Mouse (Mus musculus) hindbrain, embryonic 16.5 days (tissue): ENCODE data around the gene Akap13. TPM values are rescaled to one million over a fixed set of nuclear protein-coding genes. Genes with fewer than 3 reads are reported as not detected.

ENCODE experiments used
- ATAC-seq: fragments of 200-750 bp; cut with Nextera tagmentation; 2 replicates; pipeline ENCODE4 v1.8.0; 2017; ENCODE audit warnings: moderate TSS enrichment, moderate library complexity
- H3K27ac ChIP-seq: fragments of 300-500 bp; sonication (generic); 2 replicates; pipeline ENCODE4 v1.5.1; 2014; ENCODE audit warnings: low read depth, mild to moderate bottlenecking, control low read depth, low read length, moderate library complexity
- H3K27me3 ChIP-seq: fragments of 300-500 bp; sonication (generic); replicated peaks from 2 replicates; pipeline ENCODE4 v1.6.1; 2014; ENCODE audit warnings: low read length; ENCODE audit not compliant: control insufficient read depth, insufficient read depth
- H3K36me3 ChIP-seq: fragments of 300-500 bp; sonication (generic); 2 replicates; pipeline ENCODE4 v1.6.1; 2014; ENCODE audit warnings: mild to moderate bottlenecking, low read length, moderate library complexity, mixed read lengths; ENCODE audit not compliant: control insufficient read depth, insufficient read depth
- H3K4me1 ChIP-seq: fragments of 300-500 bp; sonication (generic); 2 replicates; pipeline ENCODE4 v1.6.1; 2014; ENCODE audit warnings: low read depth, low read length; ENCODE audit not compliant: control insufficient read depth, insufficient read depth
- H3K4me2 ChIP-seq: fragments of 300-500 bp; sonication (generic); 2 replicates; pipeline ENCODE4 v1.6.1; 2014; ENCODE audit warnings: mild to moderate bottlenecking, low read length, control low read depth, moderate library complexity
- H3K4me3 ChIP-seq: fragments of 300-500 bp; sonication (generic); 2 replicates; pipeline ENCODE4 v1.5.1; 2014; ENCODE audit warnings: mild to moderate bottlenecking, low read length, control low read depth, moderate library complexity
- H3K9ac ChIP-seq: fragments of 300-500 bp; sonication (generic); 2 replicates; pipeline ENCODE4 v1.6.1; 2014; ENCODE audit warnings: low read depth, mild to moderate bottlenecking, control low read depth, low read length, moderate library complexity
- H3K9me3 ChIP-seq: fragments of 300-500 bp; sonication (generic); 2 replicates; pipeline ENCODE4 v1.6.1; 2014; ENCODE audit warnings: mild to moderate bottlenecking, low read length, moderate library complexity; ENCODE audit not compliant: control insufficient read depth
- WGBS: fragments of 180-500 bp; shearing (Covaris S2); extraction: QIAGEN DNeasy Blood & Tissue Kit; methylation state at CpG from one replicate; pipeline ENCODE4 v1.1.7; 2014; 5-methylcytosine and 5-hydroxymethylcytosine counted together
- polyA plus RNA-seq: library from polyadenylated mRNA; unstranded; fragments of >200 nt; fragmentation: Nextera tagmentation; extraction: Ambion mirVana; gene quantifications from 2 replicates; pipeline ENCODE4 v1.2.1, GENCODE M21; 2015

The Akap13 gene
- polyA plus RNA-seq, 1 experiment from 2014 or later: 13.0 TPM

DNA sequence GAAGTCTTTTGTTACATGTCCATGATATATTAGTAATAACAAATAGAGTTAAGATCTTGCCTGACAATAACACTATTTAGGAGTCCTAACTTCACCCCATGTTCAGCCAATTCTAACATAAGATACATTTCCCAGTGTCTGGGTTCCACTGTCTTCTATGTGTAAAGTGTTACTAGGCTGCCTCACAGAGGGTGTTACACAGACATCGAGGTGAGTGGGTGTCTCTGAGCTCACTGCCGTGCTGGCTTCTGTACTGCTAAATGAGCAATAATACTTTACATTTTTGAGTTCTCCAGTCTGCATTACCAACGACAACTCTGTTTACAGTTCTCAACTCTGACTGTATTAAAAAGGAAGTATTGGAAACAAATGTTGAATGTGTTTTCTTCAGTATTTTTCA, 209.1 kb downstream of the Akap13 start:
- Histone ChIP-seq H3K27ac (no peak overlapping the region), H3K36me3 (no peaks in the 10 kb centered on the region), H3K9me3 (no peaks in the 10 kb centered on the region), H3K4me2 (no peak overlapping the region), H3K27me3 (no peaks in the 10 kb centered on the region), H3K9ac (no peak overlapping the region), H3K4me3 (no peak overlapping the region), H3K4me1 (no peaks in the 10 kb centered on the region)
- 93% methylated on average over 3 of the region's 3 CpGs for WGBS
- ATAC-seq: no peak

DNA sequence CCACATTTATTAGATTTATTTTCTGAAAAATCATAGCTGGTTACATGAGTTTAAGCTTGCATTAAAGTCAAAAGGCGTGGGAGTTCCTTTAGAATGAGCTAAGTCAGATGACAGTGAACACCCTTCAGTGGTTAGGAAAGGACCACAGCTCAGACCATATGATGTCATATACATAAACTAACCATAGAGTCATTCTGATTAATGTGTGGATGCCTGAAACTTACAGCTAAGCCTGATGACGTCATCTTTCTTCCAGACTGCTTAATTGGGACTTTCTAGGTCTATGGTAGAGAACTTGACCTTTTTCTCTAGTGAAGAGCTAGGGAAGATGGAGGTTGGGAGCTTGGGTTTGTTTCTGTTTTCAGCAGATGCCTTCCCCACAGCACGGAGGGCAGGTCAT, 211.6 kb downstream of the Akap13 start:
- no peak overlapping the region for H3K4me3 ChIP-seq
- ATAC-seq: no peak
- H3K27me3 ChIP-seq: no peaks in the 10 kb centered on the region
- no peaks in the 10 kb centered on the region for H3K9me3 ChIP-seq
- no peaks in the 10 kb centered on the region for H3K4me1 ChIP-seq
- no peaks in the 10 kb centered on the region for H3K36me3 ChIP-seq
- no peak overlapping the region for H3K9ac ChIP-seq
- 92% methylated on average over 3 of the region's 3 CpGs for WGBS
- no peak overlapping the region for H3K4me2 ChIP-seq
- H3K27ac ChIP-seq: no peak overlapping the region

- no peak overlapping the region for H3K4me2 ChIP-seq
- H3K9me3 ChIP-seq: no peaks in the 10 kb centered on the region
- no peaks in the 10 kb centered on the region for H3K36me3 ChIP-seq
- H3K4me3 ChIP-seq: no peak overlapping the region
- H3K27me3 ChIP-seq: no peaks in the 10 kb centered on the region
- H3K9ac ChIP-seq: no peak overlapping the region
- ATAC-seq: no peak
- H3K27ac ChIP-seq: no peak overlapping the region
- 93% methylated on average over 6 of the region's 6 CpGs for WGBS
- no peaks in the 10 kb centered on the region for H3K4me1 ChIP-seq
These were observed 212.2 kb downstream of the Akap13 start for GRCm38 (mm10) chr7:75667531-75667930.

- H3K4me2 ChIP-seq: no peak overlapping the region
- H3K9ac ChIP-seq: no peak overlapping the region
- H3K27ac ChIP-seq: no peak overlapping the region
- H3K27me3 ChIP-seq: no peaks in the 10 kb centered on the region
- no peaks in the 10 kb centered on the region for H3K9me3 ChIP-seq
- no peaks in the 10 kb centered on the region for H3K36me3 ChIP-seq
- no peaks in the 10 kb centered on the region for H3K4me1 ChIP-seq
- no peak for ATAC-seq
- H3K4me3 ChIP-seq: no peak overlapping the region
- WGBS: 48% methylated on average over 1 of the region's 1 CpGs
These were observed 213.1 kb downstream of the Akap13 start for GRCm38 (mm10) chr7:75668396-75668795.

GRCm38 (mm10) chr7:75669416-75669815, 214.1 kb downstream of the Akap13 start:
- no peaks in the 10 kb centered on the region for H3K27me3 ChIP-seq
- H3K9me3 ChIP-seq: no peaks in the 10 kb centered on the region
- no peak overlapping the region for H3K27ac ChIP-seq
- no peaks in the 10 kb centered on the region for H3K4me1 ChIP-seq
- H3K4me2 ChIP-seq: no peak overlapping the region
- H3K36me3 ChIP-seq: no peaks in the 10 kb centered on the region
- 85% methylated on average over 6 of the region's 6 CpGs for WGBS
- no peak overlapping the region for H3K9ac ChIP-seq
- H3K4me3 ChIP-seq: no peak overlapping the region
- no peak for ATAC-seq

DNA sequence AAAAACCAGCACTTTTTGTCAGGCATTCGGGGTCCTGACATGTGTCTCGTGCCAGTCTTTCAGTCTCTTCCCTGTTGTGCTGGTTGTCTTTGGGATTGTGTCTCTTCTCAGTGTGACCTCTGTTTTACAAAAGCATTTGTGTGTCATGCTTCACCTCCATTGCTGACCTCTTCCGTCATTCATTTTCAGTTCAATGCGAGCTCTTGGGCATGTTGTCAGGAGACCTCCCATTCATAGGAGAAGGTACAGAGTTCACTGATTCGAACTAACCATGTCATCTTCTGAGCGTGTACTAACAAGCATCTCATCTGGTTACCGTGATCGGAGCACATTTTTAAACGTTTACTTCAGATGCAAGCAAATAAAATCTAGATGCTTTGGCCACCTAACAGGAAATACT, 224.3 kb downstream of the Akap13 start:
- Histone ChIP-seq H3K9me3 (no peaks in the 10 kb centered on the region), H3K4me3 (no peak overlapping the region), H3K27me3 (no peaks in the 10 kb centered on the region), H3K4me2 (no peak overlapping the region), H3K27ac (no peak overlapping the region), H3K4me1 (no peaks in the 10 kb centered on the region), H3K36me3 (no peaks in the 10 kb centered on the region), H3K9ac (no peak overlapping the region)
- WGBS: 29% methylated on average over 9 of the region's 9 CpGs
- ATAC-seq: no peak

DNA sequence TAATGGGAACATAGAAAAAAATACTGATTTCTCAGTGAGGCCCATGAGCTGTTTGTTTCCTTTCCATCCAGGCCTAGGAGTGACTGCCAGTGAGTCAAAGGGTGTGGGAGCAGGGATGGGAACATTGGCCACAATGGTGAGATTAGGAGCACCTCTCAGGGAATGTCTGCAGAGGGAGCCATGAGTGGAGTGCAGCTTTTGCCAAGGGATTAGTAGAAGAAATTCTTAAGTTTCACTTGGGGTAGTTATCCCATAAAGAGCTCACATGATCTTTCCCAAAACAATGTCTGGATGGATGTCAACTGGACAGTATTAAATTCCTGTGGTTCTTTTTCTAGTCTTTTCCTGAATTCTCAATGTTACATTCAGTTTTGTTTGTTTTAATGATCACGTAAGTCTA, 227.6 kb downstream of the Akap13 start:
- H3K9me3 ChIP-seq: no peaks in the 10 kb centered on the region
- H3K4me3 ChIP-seq: no peak overlapping the region
- H3K4me1 ChIP-seq: no peaks in the 10 kb centered on the region
- H3K9ac ChIP-seq: no peak overlapping the region
- H3K27me3 ChIP-seq: no peaks in the 10 kb centered on the region
- H3K36me3 ChIP-seq: no peaks in the 10 kb centered on the region
- WGBS: 94% methylated on average over 1 of the region's 1 CpGs
- H3K27ac ChIP-seq: no peak overlapping the region
- ATAC-seq: no peak
- no peak overlapping the region for H3K4me2 ChIP-seq

DNA sequence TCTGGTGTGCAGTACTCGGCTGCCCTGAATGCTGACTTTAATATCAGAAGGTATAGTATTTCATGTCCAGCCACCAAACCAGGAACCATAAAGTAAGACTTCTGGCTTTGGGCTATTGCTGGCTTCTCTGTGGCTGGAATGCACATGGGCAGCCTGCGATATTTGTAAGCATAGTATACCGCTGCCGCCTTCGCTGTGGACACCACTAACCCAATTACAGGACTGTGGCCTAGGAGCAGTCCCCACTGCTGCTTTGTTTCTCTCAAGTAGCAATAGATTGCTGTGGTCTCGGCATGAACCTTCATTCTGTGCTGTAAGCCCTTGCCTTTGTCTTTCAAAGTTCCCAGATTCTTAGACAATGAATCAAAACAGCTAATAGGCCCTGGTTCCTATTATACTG, 228.1 kb downstream of the Akap13 start:
- Histone ChIP-seq H3K27ac (no peak overlapping the region), H3K4me1 (no peaks in the 10 kb centered on the region), H3K4me2 (no peak overlapping the region), H3K9me3 (no peaks in the 10 kb centered on the region), H3K27me3 (no peaks in the 10 kb centered on the region), H3K36me3 (no peaks in the 10 kb centered on the region), H3K4me3 (no peak overlapping the region), H3K9ac (no peak overlapping the region)
- ATAC-seq: no peak
- WGBS: 67% methylated on average over 6 of the region's 6 CpGs

DNA sequence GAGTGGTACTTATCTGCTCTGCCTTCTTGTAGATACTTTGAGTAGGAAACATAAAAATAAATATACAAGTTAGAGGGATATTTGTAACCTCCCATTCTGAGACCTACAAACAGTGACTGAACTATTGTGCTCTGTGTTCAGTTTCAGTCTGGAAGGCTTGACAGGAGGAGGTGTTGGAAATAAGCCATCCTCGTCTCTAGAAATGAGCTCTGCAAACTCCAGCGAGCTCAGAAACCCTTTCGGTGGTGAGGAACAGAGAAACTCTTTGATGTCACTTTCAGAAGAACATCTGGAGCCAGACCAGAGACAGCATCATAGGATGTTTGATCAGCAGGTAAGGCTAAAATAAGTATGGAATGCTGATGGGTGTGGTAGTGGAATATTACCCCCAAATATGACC, 229.6 kb downstream of the Akap13 start:
- no peak overlapping the region for H3K4me2 ChIP-seq
- no peaks in the 10 kb centered on the region for H3K36me3 ChIP-seq
- 91% methylated on average over 3 of the region's 3 CpGs for WGBS
- no peak overlapping the region for H3K9ac ChIP-seq
- H3K27ac ChIP-seq: no peak overlapping the region
- no peak overlapping the region for H3K4me3 ChIP-seq
- no peaks in the 10 kb centered on the region for H3K9me3 ChIP-seq
- ATAC-seq: no peak
- no peaks in the 10 kb centered on the region for H3K27me3 ChIP-seq
- H3K4me1 ChIP-seq: no peaks in the 10 kb centered on the region
